Mouse (Mus musculus): Measurements from ENCODE around the gene Tbc1d1. TPM values are rescaled to one million over a fixed set of nuclear protein-coding genes. Genes with fewer than 3 reads are reported as not detected.
A peak's percentile ranks its signal among the peaks of the same experiment; 100 is the strongest.

The Tbc1d1 gene
- total and polyA plus RNA-seq, 2 experiments = 2.2 to 8.1 TPM

GRCm38 (mm10) chr5:64345181-64345735 is 189.2 kb downstream of the Tbc1d1 start:
- H3K4me1 ChIP-seq (ENCODE audit: control insufficient read depth, insufficient read depth, low read length) = peaks cover 36% of the 10 kb centered on the region
- no peaks in the 10 kb centered on the region for H3K36me3 ChIP-seq (ENCODE audit: control insufficient read depth, insufficient read depth, low read length)
- no peak overlapping the region for H3K9ac ChIP-seq (ENCODE audit: low read depth, low read length)
- peak; percentile 100 for DNase-seq (ENCODE audit: extremely low read depth, low read depth, low spot score)
- peak overlapping the region; percentile 9; the same call in 1 of the 2 replicates for H3K4me3 ChIP-seq (ENCODE audit: insufficient read depth, low read depth, low read length)
- H3K27me3 ChIP-seq (ENCODE audit: control insufficient read depth, insufficient read depth, low read length) = no peaks in the 10 kb centered on the region
- peak overlapping the region; percentile 91 for H3K27ac ChIP-seq (replicated peaks; ENCODE audit: insufficient read depth, low read depth, low read length)
- 31% methylated on average over 16 of the region's 16 CpGs for WGBS
- no peaks in the 10 kb centered on the region for H3K79me2 ChIP-seq (ENCODE audit: control insufficient read depth, insufficient read depth, low read length)
- TF ChIP-seq CTCF (IDR thresholded peaks at IDR 0.05; ENCODE audit: low read depth, low read length) = no peak
- TF ChIP-seq POLR2A (IDR thresholded peaks at IDR 0.05; ENCODE audit: extremely low read depth, insufficient read depth, low read length) = peak; percentile 70

DNA sequence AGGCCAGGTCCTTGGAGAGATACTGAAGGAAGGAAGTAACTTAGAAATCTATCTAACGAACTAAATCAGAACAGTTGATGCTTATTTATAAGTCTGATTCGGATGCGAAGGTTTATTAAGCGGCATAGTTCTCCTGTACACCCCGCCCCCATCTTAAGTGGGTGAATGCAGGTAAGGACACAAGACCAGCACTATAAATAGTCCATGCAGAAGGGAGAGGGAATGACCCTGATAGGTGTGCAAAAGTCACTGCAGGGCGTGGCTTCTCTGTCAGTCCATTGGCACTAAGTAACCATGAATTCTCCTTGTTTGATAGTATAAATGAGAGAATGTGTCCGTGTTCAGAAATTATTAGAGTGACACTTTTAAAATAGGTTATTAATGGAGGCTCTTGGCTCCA is 189.7 kb downstream of the Tbc1d1 start:
- 21% methylated on average over 7 of the region's 7 CpGs for WGBS
- TF ChIP-seq CTCF (IDR thresholded peaks at IDR 0.05; ENCODE audit: low read depth, low read length) (no peak), POLR2A (IDR thresholded peaks at IDR 0.05; ENCODE audit: extremely low read depth, insufficient read depth, low read length) (no peak)

DNA sequence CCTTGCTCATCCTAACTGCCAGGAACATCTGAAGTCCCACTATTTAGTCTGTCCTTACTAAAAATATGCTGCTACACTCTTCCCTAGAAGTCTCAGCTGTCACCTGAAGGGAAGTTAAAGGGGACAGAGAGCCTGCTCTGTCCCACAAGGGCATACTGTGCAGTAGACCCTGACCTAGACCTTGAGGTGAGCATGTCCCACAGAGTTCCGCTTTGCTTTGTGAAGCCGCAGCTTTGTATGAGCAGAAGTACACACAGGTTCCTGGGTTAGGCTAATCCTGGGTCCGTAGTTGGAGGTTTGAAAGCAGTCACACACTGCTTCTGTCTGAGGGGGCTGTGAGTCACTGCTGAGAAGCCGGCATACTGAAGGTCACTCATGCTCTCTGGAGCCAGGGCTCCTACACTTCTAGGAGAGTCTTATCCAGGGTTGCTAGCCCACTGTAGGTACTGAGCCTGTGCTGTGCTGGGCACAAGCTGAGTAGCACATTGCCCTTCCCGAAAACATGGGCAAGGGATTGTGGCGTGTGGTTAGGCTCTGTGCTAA is 190.3 kb downstream of the Tbc1d1 start:
- peak overlapping the region; percentile 39; the same call in 1 of the 2 replicates for H3K9ac ChIP-seq (ENCODE audit: low read depth, low read length)
- H3K36me3 ChIP-seq (ENCODE audit: control insufficient read depth, insufficient read depth, low read length) = no peaks in the 10 kb centered on the region
- no peak for TF ChIP-seq CTCF (IDR thresholded peaks at IDR 0.05; ENCODE audit: low read depth, low read length)
- no peak for TF ChIP-seq POLR2A (IDR thresholded peaks at IDR 0.05; ENCODE audit: extremely low read depth, insufficient read depth, low read length)

More for the DNA sequence above, 189.7 kb downstream of the Tbc1d1 start:
- Histone ChIP-seq H3K27ac (replicated peaks; ENCODE audit: insufficient read depth, low read depth, low read length) (peak overlapping the region; percentile 83), H3K4me3 (ENCODE audit: insufficient read depth, low read depth, low read length) (no peak overlapping the region), H3K79me2 (ENCODE audit: control insufficient read depth, insufficient read depth, low read length) (no peaks in the 10 kb centered on the region), H3K27me3 (ENCODE audit: control insufficient read depth, insufficient read depth, low read length) (no peaks in the 10 kb centered on the region), H3K36me3 (ENCODE audit: control insufficient read depth, insufficient read depth, low read length) (no peaks in the 10 kb centered on the region), H3K4me1 (ENCODE audit: control insufficient read depth, insufficient read depth, low read length) (peaks cover 36% of the 10 kb centered on the region), H3K9ac (ENCODE audit: low read depth, low read length) (no peak overlapping the region)
- peak; percentile 87 for DNase-seq (ENCODE audit: extremely low read depth, low read depth, low spot score)

DNA sequence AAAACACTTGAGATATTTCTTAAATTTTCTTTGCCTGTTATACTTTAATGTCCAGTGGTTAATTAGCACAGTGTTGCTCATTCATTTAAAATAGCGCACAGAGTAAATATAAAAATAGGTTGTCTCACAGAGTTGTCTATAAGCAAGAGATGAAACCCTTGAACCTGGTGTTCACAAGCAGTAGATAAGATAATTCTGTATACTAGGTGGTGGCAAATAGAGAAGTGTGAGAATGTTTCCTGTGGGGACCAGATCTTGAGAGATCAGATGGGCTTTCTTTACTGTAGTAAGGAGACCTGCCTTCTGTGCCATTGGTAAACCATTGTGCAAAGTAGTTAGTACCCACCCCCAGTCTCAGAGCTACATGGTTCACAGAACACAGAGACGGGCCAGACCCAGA is 192.1 kb downstream of the Tbc1d1 start:
- DNase-seq (ENCODE audit: extremely low read depth, low read depth, low spot score) = no peak
- H3K4me1 ChIP-seq (ENCODE audit: control insufficient read depth, insufficient read depth, low read length) = peaks cover 17% of the 10 kb centered on the region
- H3K79me2 ChIP-seq (ENCODE audit: control insufficient read depth, insufficient read depth, low read length) = no peaks in the 10 kb centered on the region
- H3K9ac ChIP-seq (ENCODE audit: low read depth, low read length) = no peak overlapping the region
- no peaks in the 10 kb centered on the region for H3K27me3 ChIP-seq (ENCODE audit: control insufficient read depth, insufficient read depth, low read length)
- no peak overlapping the region for H3K4me3 ChIP-seq (ENCODE audit: insufficient read depth, low read depth, low read length)
- H3K36me3 ChIP-seq (ENCODE audit: control insufficient read depth, insufficient read depth, low read length) = no peaks in the 10 kb centered on the region
- over 99% methylated on average over 2 of the region's 2 CpGs for WGBS
- H3K27ac ChIP-seq (replicated peaks; ENCODE audit: insufficient read depth, low read depth, low read length) = no peak overlapping the region
- TF ChIP-seq CTCF (IDR thresholded peaks at IDR 0.05; ENCODE audit: low read depth, low read length) (no peak), POLR2A (IDR thresholded peaks at IDR 0.05; ENCODE audit: extremely low read depth, insufficient read depth, low read length) (no peak)

More for the DNA sequence above, 190.3 kb downstream of the Tbc1d1 start:
- Histone ChIP-seq H3K27me3 (ENCODE audit: control insufficient read depth, insufficient read depth, low read length) (no peaks in the 10 kb centered on the region), H3K4me3 (ENCODE audit: insufficient read depth, low read depth, low read length) (no peak overlapping the region), H3K27ac (replicated peaks; ENCODE audit: insufficient read depth, low read depth, low read length) (peak overlapping the region; percentile 83), H3K4me1 (ENCODE audit: control insufficient read depth, insufficient read depth, low read length) (peaks cover 31% of the 10 kb centered on the region), H3K79me2 (ENCODE audit: control insufficient read depth, insufficient read depth, low read length) (no peaks in the 10 kb centered on the region)
- WGBS = 42% methylated on average over 6 of the region's 6 CpGs
- DNase-seq (ENCODE audit: extremely low read depth, low read depth, low spot score) = peak; percentile 62

- no peaks in the 10 kb centered on the region for H3K79me2 ChIP-seq (ENCODE audit: control insufficient read depth, insufficient read depth, low read length)
- H3K36me3 ChIP-seq (ENCODE audit: control insufficient read depth, insufficient read depth, low read length) = no peaks in the 10 kb centered on the region
- WGBS = 83% methylated on average over 8 of the region's 8 CpGs
- peaks cover 12% of the 10 kb centered on the region for H3K4me1 ChIP-seq (ENCODE audit: control insufficient read depth, insufficient read depth, low read length)
- no peak overlapping the region for H3K27ac ChIP-seq (replicated peaks; ENCODE audit: insufficient read depth, low read depth, low read length)
- TF ChIP-seq POLR2A (IDR thresholded peaks at IDR 0.05; ENCODE audit: extremely low read depth, insufficient read depth, low read length) (no peak), CTCF (IDR thresholded peaks at IDR 0.05; ENCODE audit: low read depth, low read length) (no peak)
- no peak for DNase-seq (ENCODE audit: extremely low read depth, low read depth, low spot score)
- H3K9ac ChIP-seq (ENCODE audit: low read depth, low read length) = no peak overlapping the region
- no peak overlapping the region for H3K4me3 ChIP-seq (ENCODE audit: insufficient read depth, low read depth, low read length)
- H3K27me3 ChIP-seq (ENCODE audit: control insufficient read depth, insufficient read depth, low read length) = no peaks in the 10 kb centered on the region
Observed at GRCm38 (mm10) chr5:64348780-64349179, 192.7 kb downstream of the Tbc1d1 start.

DNA sequence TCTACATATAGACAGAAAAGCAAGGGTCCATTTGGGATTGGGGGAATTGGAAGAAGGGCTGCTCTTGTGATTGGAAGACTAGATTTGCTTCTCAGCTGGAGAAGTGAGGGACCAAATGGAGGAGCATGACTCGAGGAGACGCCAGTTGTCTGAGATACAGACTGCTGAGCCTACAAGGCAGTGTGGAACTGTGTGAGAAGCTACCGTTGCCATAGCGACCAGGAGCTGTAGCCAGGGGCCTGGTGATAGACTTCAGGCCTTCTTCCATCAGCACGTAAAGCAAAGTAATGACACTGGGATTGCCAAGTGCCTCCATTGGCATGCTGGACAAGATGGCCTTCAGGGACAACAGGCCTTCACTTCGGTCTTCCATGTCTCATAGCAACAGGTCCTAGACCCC is 195.9 kb downstream of the Tbc1d1 start:
- Histone ChIP-seq H3K9ac (ENCODE audit: low read depth, low read length) (no peak overlapping the region), H3K36me3 (ENCODE audit: control insufficient read depth, insufficient read depth, low read length) (no peaks in the 10 kb centered on the region), H3K79me2 (ENCODE audit: control insufficient read depth, insufficient read depth, low read length) (no peaks in the 10 kb centered on the region), H3K27ac (replicated peaks; ENCODE audit: insufficient read depth, low read depth, low read length) (no peak overlapping the region), H3K27me3 (ENCODE audit: control insufficient read depth, insufficient read depth, low read length) (no peaks in the 10 kb centered on the region), H3K4me1 (ENCODE audit: control insufficient read depth, insufficient read depth, low read length) (no peaks in the 10 kb centered on the region; the same call in 1 of the 2 replicates), H3K4me3 (ENCODE audit: insufficient read depth, low read depth, low read length) (no peak overlapping the region)
- DNase-seq (ENCODE audit: extremely low read depth, low read depth, low spot score) = no peak
- TF ChIP-seq POLR2A (IDR thresholded peaks at IDR 0.05; ENCODE audit: extremely low read depth, insufficient read depth, low read length) = no peak
- no peak for TF ChIP-seq CTCF (IDR thresholded peaks at IDR 0.05; ENCODE audit: low read depth, low read length)
- 96% methylated on average over 6 of the region's 6 CpGs for WGBS

Data from liver, adult 2 months (tissue).